Mouse (Mus musculus) natural killer cell, adult 2 months (primary cell): Measurements from ENCODE around the gene Cog5.
"Not testable (repeated sequence)": the region's sequence is repeated elsewhere in the genome, so short reads cannot be mapped to it uniquely, and the experiment has no call there.

Experiments
- DNase-seq, 2 experiments: peaks; one replicate each; pipeline ENCODE4 v3.0.0; 2022; ENCODE audit warnings: low spot score in 2 of 2

The Cog5 gene

DNA sequence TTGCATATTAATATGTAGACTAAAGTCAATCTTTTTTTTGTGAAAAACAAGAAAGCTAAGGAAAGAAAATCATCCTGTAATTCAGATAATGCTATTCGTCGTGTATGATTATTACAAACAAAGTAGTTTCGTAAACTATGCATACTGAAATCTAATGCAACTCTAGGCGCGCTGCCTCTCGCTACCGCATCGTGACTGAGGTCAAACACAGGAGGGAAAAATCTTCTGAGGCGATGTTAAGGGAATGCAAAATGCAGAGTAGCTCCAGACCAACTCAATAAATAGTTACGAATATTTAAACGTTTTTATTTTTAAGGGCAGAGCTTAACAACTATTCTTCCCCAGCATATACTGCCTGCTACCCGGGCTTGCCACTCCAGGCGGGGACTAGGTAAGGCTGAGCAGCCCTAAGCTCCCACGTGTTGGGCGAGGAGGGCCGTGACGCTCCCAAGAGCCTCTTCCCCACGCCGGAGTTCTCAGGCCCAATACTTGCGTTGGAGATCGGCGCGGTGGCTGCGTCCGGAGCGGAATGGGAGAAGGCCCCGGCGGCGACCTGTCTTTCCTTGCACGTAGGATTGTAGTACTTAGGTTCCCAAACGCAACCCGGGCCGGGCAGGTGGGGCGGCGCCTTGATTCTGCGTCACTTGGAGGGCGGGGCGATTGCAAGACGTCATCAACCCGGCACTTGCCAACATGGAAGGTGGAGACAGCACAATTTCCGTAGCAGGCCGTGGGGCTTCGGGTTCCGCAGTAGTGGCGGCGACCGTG is at the start of gene Cog5, which contains the start of gene Dus4l:
TSS of gene Cog5 (plus strand) at position 673 of the 768 bp plus-strand sequence.
TSS of gene Dus4l (minus strand) at position 630 of the 768 bp plus-strand sequence.
- DNase-seq = peak; percentile 96

DNA sequence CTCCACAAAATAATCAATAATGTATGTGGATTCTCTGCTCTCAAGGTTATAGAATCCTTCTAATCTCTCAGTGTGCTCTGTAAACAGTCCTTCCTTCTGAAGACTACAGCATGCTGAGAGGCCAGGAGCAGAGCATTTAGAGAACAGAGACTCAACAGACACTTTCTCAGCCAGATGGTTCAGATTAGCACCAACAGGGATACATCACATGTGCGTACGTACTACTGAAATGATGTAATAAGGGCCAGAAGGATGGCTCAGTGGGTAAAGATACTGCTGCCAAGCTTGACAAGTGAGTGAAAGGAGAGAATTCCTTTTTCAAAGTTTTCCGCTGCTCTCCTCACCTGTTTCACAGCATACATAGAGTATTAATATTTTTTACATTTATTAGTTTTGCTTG is 49.8 kb upstream of the Cog5 start:
- DNase-seq = no peak

DNA sequence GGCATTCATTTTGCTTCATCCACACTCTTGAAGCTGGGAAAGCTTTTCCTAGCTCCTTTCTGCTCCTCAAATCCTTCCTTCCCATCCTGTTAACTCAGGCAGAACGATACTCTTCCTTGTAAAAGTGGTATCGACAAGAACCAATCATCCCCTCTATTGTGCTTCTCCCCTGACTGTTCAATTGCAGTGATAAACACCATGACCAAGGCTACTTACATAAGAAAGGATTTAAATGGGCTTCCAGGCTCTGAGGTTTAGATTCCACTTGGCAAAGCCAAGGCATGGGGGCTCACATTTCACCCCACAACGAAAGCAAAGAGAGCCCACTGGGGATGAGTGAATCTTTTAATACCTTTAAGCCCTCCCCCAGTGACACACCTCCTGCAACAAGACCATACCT is 46.5 kb upstream of the Cog5 start:
- no peak for DNase-seq

DNA sequence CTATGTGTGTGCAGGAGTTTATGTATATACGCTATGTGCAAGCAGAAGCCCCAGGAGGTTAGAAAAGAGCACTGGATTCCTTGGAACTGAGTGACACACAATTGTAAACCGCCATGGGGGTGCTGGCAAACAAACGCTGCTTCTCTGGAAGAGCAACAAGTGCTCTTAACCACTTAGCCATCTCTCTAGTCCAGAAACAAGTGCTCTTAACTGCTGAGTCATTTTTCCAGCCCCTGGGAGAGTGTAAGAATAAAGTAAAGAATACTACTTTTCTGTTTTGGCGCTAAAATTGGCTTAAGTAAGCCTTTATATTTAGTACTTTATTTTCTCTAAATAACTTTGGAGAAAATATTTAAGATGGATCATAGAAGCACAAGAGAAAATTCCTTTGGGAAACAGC is 41.3 kb upstream of the Cog5 start:
- DNase-seq = no peak

DNA sequence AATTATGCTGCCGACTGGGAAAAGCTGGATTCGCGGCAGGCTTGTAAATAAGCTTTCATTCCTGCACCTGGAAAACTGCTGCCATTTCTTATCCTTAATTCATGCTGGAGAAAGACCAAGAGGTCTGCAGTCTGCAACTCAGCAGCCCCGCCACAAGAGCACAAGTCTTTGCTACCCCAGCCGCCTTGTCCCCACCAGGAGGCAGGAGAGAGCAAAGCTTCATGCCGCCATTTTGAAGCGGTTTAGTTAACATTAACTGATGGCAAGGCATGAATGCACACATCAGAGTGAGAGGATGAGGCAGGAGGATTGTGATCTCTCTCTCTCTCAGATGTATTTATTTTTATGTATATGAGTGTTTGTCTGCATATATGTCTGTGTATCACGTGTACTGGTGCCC is 34.6 kb upstream of the Cog5 start:
- DNase-seq = no peak

DNA sequence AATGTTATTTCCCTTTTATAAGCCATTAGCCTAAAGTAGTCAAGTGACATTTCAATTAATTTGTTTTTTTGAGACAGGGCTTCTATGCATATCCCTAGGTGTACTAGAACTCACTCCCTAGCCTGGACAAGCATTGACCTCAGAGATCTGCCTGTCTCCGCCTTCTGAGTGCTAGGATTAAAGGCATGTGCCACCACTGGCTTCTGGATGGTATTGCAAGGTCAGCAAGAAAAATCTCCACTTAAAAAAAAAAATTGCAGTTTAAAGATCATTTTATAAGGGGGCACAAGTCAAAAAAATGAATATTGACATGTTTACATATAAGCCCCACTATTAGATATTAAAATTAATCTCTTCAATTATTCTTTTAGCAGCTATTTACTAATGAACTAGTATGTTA is 29.7 kb upstream of the Cog5 start:
- DNase-seq = no peak

DNA sequence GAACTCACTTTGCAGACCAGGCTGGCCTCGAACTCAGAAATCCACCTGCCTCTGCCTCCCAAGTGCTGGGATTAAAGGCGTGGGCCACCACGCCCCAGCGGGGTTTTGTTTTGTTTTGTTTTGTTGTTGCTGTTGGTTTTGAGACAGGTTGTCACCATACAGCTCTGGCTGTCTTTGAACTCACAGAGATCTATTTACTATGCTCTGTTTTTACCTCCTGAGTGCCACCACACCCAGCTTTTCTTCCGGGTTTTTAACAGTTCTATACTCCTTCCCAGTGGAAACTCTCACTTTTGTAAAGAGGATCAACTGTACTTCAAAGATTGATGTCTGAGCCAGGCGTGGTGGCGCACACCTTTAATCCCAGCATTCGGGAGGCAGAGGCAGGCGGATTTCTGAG is 26.3 kb upstream of the Cog5 start:
- not testable (repeated sequence) for DNase-seq

DNA sequence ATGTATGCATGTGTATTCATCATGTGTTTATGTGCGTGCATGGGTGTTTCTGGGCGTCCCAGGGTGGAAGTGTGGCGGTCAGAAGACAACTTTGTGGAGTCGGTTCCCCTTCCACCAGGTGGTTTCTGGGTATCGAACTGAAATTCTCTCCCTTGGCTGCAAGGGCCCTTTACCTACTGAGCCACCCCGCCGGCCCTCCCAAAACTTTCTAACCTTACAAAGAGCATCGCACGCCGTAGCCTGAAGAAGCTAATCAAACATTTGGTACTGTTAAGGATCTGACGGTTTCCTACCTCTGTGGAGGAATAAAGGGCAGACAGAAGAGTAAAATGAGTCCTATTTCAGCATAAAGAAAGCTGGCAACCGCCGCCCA is 20.7 kb upstream of the Cog5 start:
- peak; percentile 5 to 37 for DNase-seq

DNA sequence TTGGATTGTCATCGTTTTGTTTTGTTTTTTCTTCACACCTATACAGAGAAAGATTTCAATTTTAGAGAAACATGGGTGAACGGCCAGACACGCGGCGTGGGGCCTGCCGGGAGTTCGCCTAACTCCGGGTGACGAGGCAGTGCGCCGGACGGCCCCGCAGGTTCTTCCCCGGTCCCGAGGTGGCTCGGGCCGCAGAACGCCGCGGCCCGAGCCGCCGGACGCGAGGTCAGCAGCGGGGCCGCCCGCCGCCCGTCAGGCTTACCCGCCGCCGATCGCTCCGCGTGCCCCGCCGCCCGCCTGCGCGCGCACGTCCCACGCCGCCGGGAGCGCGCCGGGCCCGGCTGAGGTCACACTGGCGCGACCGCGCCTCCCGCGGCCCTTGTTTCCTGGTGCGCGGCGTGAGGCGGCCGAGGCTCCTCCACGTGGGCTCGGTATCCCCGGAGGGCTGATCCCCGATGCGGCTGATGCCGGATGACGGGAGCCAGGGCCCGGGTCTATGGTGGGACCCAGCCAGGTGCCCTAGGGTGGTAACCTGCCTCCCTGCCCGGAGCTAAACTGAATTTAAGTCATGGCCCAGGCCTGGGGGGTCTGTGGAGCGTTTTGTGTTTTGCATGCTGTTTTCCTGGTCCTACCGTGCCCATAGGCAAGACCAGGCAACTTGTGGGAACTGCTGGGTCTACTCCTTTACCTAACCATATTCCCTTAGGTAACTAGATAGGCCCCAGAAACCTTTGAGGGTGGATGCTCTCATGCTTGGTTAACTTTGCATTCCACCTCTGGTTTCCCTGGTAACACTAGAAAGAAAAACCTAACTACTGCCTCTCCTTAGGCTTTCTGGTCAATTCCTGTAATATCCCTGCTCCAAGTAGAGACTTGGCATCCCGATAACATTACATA is 20.1 kb upstream of the Cog5 start, which contains the start of gene Bcap29:
TSS of gene Bcap29 (minus strand) at position 316 of the 897 bp plus-strand sequence.
- peak; percentile 59 to 68 for DNase-seq

DNA sequence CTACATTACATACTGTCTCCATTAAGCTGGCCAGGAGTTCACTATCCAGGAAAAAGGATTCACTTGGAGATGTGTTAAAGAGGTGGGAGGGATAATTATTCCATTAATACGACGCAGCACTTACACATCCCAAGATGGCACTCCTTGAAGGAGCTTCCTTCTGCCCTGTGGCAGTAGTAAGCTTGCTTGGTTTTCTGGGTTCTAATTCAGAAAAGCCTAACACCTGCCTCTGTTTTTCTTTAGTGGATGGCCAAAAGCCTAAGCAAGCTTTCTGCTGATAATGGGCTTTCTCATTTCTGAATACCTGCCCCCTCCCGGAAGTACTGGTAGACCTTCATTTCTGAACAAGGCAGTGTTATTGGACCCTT is 19.4 kb upstream of the Cog5 start:
- no peak for DNase-seq

DNA sequence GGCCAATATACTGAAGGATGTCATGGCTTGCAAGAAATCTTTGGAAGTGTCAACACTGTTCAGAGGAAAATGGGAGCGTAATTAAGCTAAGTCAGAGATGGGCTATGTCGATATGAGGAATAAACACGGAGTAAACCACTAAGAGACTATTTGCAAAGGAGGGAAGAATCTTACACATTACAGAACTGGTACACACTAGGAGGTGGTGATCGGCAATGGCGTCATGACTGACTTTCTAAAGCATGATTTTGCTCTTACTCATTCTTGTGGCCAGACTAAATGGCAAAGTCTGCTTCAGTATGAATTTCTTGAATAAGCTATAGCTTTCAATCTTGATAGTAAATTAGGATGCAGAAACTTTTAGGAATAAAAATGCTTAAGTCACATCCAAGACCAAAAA is 1.1 kb upstream of the Cog5 start:
- no peak for DNase-seq

DNA sequence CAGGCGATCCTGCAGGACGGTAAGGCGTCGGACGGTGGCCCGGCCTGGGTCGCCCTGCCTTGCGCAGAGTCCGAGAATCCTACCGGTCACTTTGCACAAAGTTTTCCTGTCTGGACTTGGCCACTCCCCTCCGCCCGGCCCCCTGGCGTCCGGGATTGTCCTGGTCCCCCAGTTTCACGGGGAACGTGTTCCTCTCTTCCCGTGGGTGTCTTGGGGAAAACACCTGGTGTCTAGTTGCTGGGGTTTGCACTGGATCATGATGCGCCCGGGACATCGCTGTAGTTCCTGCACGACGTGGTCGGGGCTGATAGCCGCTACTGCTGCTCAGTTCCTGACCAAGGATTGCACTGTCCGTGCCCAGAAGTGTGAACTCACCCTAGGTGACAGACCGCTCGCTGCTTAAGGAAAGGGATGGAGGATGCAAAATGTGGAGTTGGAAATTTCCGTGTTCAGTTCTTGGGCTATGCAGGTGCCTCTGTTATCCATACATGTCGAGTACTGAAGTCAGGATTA is 352 bp downstream of the Cog5 start:
- DNase-seq = no peak

DNA sequence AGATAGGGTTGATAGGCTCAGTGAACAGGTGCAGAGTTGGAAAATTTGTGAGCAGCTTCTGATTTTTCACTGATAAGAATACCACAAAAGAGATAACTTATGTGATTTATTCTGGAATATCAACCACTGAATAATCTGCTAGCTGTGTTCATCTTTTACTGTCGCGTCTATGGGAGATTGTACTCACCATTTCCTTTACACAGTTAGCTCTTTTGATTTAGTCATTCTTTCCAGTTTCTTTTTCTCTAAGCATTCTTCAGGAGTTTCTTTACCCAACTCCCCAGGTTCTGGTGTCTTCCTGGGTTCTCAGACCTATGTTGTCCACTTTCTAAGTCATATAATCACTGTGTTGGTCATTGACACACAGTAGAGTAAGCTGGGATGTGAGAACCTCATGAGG is 2.2 kb downstream of the Cog5 start:
- no peak for DNase-seq

DNA sequence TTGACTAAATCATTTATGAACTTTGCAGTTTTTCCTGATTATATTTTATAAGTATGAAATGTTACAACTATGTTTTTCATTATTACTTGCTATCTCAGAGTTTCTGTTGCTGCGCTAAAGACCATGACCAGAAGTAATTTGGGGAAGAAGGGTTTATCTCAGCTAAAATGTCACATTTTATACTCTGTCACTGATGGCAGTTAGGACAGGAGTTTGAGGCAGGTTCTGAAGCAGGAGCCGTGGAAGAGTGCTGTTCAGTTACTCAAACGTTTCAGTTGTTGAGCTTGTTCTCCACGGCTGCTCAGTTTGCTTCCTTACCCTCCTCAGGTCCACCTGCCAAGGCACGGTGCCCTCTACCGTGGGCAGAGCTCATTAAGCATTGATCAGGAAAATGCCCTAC is 11.3 kb downstream of the Cog5 start:
- no peak for DNase-seq

DNA sequence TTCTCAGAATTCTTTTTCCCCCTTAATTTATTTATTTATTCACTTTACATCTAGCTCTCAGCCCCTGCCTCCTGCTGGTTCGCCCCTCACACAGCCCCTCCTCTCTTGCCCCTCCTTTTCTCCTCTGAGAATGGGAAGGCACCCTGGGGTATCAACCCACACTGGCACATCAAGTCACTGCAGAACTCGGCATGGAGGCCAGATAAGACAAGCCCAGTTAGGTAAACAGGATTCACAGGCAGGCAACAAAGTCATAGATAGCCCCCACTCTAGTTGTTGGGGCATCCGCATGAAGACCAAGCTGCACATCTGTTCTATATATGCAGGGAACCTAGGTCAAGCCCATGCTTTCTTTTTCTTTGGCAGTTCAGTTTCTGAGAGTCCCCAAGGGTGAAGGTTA is 12.5 kb downstream of the Cog5 start:
- no peak for DNase-seq

DNA sequence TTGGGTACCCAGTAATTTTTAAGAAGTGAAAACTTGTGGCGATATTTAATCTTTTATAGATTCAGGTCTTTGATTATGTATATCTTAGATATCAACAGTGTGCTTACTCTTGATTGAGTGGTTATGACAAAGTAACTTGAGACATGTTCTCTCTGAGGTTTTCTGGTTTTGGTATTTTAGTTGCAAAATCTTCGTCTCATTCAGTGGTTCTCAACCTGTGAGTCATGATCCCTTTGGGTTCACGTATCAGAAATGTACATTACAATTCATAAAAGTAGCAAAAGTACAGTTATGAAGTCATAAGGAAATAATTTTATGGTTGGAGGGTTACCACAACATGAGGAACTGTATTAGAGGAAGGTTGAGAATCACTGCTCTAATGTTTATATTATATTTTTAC is 32.0 kb downstream of the Cog5 start:
- no peak for DNase-seq

DNA sequence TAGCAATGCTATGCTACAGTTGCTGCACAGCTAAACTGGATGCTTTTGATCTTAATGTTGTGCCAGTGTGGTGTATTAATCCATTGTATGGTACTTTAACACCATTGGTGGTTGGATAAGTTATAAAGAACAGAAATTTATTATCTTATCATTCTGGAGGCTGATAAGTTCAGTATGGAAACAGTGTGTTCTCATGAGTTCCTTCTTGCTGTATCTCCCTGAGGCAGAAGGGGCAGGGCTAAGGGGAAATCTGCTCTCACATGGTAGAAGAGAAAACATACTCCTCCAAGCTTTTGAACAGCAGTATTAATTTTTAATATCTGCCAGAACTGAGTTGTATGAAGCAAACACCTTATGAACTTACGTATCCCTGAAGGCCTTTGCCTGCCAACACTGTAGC is 38.6 kb downstream of the Cog5 start:
- DNase-seq = no peak

DNA sequence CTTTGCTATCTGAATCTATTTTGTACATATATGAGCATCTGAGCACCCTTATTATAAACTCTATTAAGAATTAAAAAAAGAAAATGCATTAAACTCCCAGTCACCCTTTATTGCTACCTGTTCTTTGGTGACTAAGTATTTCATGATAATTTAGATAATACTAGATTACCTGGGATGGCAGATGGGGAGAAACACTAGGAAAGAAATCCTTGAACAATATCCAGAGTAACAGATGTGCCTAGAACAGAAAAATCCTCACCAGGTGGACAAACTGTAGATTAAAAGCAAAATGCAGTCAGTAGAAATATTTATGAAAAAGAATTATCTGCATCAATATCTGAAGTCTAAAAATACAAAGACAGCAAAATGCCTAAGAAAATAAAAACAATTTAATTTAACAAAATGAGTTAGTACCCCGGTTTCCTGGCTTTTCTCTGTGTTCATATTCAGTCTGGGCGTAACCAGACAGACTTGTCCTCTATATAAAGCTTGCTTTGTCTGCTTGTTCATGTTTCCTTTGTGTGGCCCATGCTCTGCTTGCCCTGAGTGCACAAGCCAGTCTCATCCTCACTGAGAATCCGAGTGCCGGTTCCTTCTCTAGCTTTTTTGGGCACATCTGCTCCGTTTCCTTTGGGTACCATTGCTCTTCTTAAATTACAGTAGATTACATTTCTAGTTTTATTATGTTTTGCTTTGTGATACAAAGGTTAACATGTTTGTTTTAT is 46.1 kb downstream of the Cog5 start:
- DNase-seq = no peak

DNA sequence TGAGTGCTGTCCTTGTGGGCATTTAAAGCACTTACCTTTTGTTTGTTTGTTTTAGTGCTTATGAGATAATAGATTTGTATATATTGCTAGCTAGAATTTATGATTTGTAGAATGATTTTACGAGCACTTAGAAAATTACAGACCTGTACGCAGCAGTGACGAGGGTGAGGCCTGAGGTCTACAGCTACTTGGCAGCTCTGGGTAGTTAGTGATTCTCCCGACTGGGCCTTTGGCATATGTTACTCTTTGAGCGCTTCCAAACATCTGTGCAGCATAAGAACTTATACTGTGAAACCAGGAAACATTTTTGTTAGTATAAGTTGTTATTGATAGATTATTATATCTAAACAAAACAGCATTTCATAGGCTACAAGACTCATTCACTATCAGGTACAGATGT is 46.7 kb downstream of the Cog5 start:
- DNase-seq = no peak

DNA sequence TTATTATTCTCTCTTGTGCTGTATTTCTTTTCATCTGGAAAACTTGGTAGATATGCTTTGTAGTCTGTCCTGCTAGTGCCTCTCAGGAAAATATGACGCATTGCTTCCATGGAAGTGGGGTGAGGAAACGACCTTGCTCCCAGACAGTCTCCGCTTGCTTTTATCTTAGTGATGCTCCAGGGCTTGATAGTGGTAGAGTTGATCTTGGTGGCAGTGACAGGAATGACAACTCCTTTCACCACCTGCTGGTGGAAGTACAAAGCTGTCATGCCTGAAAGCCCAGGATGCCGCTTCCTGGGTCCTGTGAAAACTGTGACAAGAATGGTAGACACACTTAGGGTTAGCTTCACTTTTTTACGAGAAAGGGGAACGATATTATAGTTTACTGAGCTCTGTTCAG is 49.2 kb downstream of the Cog5 start:
- DNase-seq = no peak

DNA sequence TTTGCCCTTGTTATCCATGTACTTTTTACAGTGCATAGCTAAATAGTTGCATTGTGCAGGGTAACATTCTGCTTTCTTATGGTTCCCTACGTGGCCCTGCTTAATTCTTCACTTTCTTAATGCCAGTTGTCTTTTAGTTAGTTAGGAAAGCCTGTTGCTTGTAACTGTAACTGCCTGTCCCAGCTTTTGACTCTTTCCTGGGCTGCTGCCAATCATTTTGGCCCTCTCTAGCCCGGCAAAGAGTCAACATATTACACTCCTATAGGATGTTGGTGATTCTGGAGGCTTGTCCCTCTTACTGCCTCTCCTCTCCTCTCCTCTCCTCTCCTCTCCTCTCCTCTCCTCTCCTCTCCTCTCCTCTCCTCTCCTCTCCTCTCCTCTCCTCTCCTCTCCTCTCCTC is 51.5 kb downstream of the Cog5 start:
- no peak for DNase-seq

DNA sequence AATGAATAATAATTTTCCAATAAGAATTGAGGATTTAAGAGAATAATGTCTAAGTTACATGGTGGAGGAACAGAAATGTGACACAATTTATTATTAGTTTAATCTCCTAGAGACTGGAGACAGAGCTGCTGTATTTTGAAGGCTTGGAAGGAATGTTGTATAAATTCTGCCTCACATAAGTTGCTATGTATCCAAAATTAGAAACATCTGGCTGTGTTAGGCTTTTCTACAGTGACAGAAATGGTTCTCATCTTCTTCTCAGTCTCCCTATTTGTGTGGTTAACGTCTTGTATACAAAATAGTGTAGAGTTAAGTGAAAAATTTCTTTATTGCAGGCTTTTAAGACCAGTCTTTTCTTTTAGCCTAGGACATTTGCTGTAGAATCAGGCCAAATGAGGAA is 52.9 kb downstream of the Cog5 start:
- no peak for DNase-seq
